Mouse (Mus musculus) cortical plate, adult 2 months (tissue): ENCODE data around the gene Rtkn2. TPM values are rescaled to one million over a fixed set of nuclear protein-coding genes. Genes with fewer than 3 reads are reported as not detected.
"Not testable (repeated sequence)": the region's sequence is repeated elsewhere in the genome, so short reads cannot be mapped to it uniquely, and the experiment has no call there.

Source experiments
- H3K27ac ChIP-seq: fragments of 200-500 bp; 2 replicates; pipeline ENCODE4 v1.5.1; 2012; ENCODE audit warnings: low read length, control low read depth, inconsistent platforms; ENCODE audit not compliant: insufficient read depth
- H3K4me1 ChIP-seq: fragments of 200-500 bp; 2 replicates; pipeline ENCODE4 v1.6.1; 2011; ENCODE audit warnings: low read length; ENCODE audit not compliant: control insufficient read depth, insufficient read depth
- H3K4me3 ChIP-seq: fragments of 200-500 bp; 2 replicates; pipeline ENCODE4 v1.5.1; 2011; ENCODE audit warnings: mild to moderate bottlenecking, low read length, control low read depth; ENCODE audit not compliant: insufficient read depth
- CTCF ChIP-seq: fragments of 200-500 bp; IDR thresholded peaks from 2 replicates; pipeline ENCODE4 v1.5.1; 2011; ENCODE audit warnings: mild to moderate bottlenecking, control low read depth, low read length; ENCODE audit not compliant: insufficient read depth; ENCODE audit errors: extremely low read depth
- POLR2A ChIP-seq: fragments of 200-500 bp; IDR thresholded peaks from 2 replicates; pipeline ENCODE4 v1.6.1; 2011; ENCODE audit warnings: mild to moderate bottlenecking, low read length, control low read depth; ENCODE audit not compliant: insufficient read depth; ENCODE audit errors: extremely low read depth
- polyA plus RNA-seq: library from polyadenylated mRNA; depleted of rRNA; stranded (reverse); fragments of >200 nt; gene quantifications from 2 replicates; pipeline ENCODE4 v1.2.3, GENCODE M21; 2012

Rtkn2 gene
- polyA plus RNA-seq, 1 experiment = 1.8 TPM

DNA sequence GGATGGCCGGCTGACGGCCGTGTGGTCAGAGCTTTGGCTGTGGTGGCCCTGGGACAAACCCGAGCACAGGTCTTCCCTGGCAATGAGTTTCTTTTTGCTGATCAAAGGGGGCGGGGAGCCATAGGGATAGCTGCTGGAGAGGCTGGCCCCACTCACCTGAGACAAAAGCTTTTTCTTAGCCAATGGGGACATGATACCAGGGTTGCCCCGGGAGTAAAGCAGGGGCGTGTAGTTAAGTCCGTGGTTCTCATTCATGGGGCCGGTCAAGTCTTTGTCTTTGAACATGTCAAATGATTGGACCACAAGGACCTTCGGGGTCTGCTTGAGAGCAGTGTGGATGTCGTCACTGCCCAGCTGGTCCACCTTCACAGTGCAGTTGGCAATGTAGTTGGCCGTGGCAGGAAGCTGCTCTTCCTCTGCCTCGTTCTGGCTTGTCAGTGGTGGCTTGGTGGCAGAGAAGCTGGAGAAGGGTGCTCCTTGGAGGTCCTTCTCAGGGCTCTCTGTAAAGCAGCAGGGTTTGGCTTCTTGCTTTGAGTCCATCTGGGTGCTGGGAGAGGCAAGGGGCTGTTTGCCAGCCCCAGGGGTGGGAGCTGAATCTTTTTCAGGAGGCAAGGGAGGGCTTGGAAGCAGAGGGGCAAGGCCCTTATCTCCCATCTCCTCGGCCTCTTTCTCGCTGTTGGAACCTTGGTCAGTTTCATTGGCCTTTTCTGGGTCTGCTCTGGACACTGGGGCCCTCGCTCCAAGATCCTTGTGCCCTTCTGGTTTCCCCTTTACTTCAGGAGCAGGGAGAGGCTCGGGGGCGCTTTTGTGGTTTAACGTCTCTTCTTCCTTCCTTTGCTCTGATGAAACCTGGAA, 118.7 kb downstream of the Rtkn2 start:
- H3K27ac ChIP-seq = no peak overlapping the region
- no peak overlapping the region for H3K4me3 ChIP-seq
- TF ChIP-seq POLR2A (no peak), CTCF (no peak)

DNA sequence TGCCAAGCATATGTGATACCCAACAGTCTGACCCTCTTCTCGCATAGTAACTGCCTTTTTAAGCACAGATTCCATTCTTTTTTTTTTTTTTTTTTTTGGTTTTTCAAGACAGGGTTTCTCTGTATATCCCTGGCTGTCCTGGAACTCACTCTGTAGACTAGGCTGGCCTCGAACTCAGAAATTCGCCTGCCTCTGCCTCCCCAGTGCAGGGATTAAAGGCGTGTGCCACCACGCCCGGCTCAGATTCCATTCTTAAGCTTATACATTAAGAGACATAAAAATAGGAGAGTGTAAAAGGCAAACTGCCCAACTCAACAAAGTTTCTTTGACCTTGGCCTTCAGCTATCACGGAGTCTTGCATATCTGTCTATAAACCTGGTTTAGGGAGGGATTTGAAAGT, 120.4 kb downstream of the Rtkn2 start:
- not testable (repeated sequence) for H3K4me1 ChIP-seq, H3K27ac ChIP-seq, H3K4me3 ChIP-seq

More for the DNA sequence above, 118.7 kb downstream of the Rtkn2 start:
- no peaks in the 10 kb centered on the region for H3K4me1 ChIP-seq

DNA sequence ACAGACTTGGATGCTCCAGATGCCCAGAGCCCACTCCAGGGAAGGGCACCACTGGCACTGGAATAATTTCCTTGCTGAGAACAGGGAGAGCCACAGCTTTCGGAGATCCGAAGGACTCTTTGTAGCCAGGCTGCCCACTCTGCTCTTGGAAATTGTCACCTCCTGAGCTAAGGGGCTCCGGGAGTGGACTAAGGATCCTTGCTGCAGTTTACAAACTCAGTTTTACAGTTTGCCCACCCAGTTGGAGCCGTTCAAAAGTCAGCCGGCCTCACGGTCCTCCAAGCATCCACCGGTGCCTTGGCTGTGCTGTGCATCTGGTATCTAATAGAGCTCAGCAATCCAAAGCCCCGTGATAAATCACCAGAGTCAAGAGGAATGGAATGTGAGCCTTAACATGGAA, 121.1 kb downstream of the Rtkn2 start:
- no peak overlapping the region for H3K27ac ChIP-seq
- no peak overlapping the region for H3K4me3 ChIP-seq
- TF ChIP-seq POLR2A = no peak
- TF ChIP-seq CTCF = no peak
- peaks cover 5% of the 10 kb centered on the region; the same call in 1 of the 2 replicates for H3K4me1 ChIP-seq

DNA sequence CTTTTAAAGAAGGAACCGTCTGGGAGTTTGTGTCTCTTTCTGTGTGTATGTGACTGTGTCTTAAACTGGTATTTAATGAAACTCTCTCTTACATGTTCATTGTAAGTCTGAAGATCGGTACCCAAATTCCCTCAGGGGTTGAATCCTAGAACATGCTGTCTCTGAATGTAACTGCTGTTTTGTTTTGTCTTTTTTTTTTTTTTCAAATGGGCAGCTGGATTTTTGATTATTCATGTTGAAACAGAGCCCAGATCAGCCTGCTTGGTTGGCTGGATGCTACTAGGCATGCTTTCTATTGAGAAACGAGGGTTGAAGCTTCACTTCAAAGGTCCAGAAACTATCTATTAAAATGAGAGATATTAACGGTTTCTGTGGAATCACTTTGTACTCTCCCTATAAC, 121.9 kb downstream of the Rtkn2 start:
- no peak for TF ChIP-seq CTCF
- TF ChIP-seq POLR2A = no peak
- no peak overlapping the region for H3K27ac ChIP-seq
- peaks cover 5% of the 10 kb centered on the region; the same call in 1 of the 2 replicates for H3K4me1 ChIP-seq
- no peak overlapping the region for H3K4me3 ChIP-seq

DNA sequence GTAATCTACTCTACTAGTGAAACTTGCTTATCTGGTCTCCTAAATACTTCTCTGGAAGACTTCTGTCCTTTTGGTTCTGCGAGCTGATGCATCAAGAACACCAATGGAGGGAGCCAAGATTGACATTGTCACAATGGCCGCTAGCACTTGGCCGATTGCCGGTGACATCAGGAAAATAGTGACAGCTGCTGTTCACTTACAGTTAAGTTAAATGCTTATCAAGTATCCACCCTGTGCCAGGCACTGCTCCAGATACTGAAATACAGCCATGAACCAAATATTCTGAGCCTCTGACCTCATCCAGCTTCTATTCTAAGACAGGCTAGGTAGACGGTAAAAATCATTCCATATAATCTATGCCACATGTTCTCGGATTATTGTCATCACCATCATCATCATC, 123.2 kb downstream of the Rtkn2 start:
- TF ChIP-seq CTCF (no peak), POLR2A (no peak)
- Histone ChIP-seq H3K4me1 (peaks cover 5% of the 10 kb centered on the region; the same call in 1 of the 2 replicates), H3K27ac (no peak overlapping the region), H3K4me3 (no peak overlapping the region)

DNA sequence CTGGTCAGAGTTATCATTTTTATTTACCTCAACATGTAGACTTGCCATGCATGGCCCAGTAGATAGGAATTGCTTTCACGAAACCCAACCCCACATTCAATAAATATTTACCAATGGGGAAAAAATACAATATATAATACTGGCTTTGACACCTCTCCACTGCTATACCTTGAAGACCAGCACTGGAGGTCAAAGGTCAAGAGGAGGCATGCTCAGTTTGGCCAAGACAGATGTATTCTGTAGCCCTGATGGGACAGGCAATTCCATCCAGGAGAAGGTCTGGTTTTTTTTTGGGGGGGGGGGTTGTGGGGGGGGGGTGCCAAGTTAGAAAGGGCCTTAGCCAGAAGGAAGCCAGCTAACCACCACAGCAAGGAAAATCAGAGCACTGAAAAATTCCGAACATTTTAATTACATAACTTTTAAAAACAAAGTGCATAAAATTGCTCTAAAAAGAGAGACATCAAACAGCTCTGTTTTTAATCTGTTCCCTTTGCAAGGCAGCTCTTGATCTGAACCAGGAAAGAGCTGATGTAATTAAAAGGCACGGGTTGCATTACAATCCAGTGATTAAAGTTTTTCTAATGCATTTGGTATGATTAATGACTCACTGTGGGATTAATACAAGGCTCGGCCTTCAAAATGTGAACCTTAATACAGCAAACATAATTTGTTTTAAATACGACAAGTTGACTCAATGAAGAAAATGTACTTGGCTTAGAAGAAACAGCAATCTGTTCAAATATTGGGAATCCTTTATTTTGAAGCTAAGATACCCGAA, 123.9 kb downstream of the Rtkn2 start:
- Histone ChIP-seq H3K4me1 (peaks cover 5% of the 10 kb centered on the region; the same call in 1 of the 2 replicates), H3K4me3 (no peak overlapping the region), H3K27ac (no peak overlapping the region)
- TF ChIP-seq POLR2A = no peak
- no peak for TF ChIP-seq CTCF

DNA sequence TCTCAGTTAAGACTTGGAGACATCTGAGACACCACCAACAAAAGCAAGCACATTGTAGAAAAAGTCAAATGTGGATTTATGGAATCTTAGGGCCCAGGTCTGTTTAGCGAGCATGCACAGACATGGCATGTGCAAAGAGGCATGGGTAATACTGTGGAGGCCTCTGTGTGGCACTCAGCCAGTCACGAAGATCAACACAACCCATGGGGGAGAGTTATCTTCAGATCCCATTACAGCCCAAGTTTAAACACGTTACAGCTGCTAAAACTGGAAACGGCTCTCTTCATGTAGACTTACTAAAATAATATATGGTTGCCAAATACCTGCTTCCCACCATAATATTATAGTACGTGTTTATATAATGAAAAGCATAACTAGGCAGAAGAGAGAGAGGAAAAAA, 124.6 kb downstream of the Rtkn2 start:
- peaks cover 5% of the 10 kb centered on the region; the same call in 1 of the 2 replicates for H3K4me1 ChIP-seq
- H3K4me3 ChIP-seq = no peak overlapping the region
- H3K27ac ChIP-seq = 0 out of 2 replicates have a peak overlapping the region, but pooled peaks have one; percentile 27
- TF ChIP-seq POLR2A (no peak), CTCF (no peak)

DNA sequence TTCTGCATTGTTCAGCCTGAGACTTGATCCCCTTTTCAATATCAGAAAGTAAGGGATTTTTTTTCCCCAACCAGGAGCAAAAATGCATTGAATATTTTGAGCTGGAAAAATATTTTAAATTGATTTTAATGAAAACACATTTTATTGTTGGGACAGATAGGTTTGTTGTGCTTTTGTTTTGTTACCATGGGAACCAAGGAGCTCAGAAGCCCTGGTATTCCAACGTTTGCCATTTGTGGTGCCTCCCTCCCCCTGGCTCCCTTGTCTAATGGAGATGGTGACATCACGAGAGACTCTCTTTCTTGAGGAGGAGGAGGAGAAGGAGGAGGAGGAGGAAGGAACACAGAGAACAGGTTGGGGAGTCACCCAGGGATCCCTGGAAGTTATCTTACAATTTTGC, 125.1 kb downstream of the Rtkn2 start:
- no peak for TF ChIP-seq CTCF
- no peak for TF ChIP-seq POLR2A
- no peak overlapping the region for H3K4me3 ChIP-seq
- peaks cover 5% of the 10 kb centered on the region; the same call in 1 of the 2 replicates for H3K4me1 ChIP-seq
- 0 out of 2 replicates have a peak overlapping the region, but pooled peaks have one; percentile 27 for H3K27ac ChIP-seq

DNA sequence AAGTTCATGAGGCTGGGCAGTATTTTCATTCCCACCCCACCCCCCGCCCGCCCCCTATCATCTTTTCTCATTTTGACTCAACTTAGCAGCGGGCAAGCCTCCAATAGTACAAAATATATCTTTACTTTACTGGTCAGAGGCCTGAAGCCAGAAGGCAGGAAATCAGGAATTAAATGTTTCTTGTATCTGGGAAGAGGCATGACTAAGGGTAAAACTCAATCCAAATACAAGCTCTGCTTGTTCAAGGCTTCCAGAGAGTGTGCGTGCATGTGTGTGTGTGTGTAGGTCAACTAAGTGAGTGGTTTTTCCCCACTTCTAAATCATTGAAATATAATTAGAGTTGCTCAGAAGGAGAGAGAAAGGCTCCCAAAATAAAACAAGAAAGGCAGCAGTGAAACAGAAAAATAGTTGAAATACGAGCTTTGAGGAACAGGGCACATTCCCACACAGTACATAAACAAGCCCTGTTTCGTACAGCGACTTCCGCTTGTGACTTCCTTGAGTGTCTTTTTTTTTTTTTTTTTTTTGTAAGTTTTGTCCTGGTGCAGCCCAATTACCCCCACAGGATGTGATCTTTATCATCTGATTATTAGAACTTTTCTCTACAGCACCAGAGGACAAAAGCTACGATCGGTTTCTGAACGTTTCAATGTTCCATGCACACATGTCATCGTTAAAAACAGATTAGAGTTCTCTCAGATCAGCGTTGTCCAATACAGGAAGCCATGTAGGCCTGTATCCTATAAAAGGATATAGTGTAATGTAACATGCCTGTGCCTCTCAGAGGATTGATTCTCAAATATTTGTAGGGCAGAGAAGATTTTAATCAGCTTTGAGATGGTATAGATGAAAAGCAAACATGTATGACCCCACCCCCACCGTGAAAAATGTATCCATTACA, 125.8 kb downstream of the Rtkn2 start:
- Histone ChIP-seq H3K27ac (peak overlapping the region; percentile 78), H3K4me3 (no peak overlapping the region), H3K4me1 (peaks cover 7% of the 10 kb centered on the region; the same call in 1 of the 2 replicates)
- TF ChIP-seq POLR2A (no peak), CTCF (no peak)
